Mouse (Mus musculus) adrenal gland, postnatal 4 days (tissue): ENCODE measurements around the gene Aoc2. TPM values are rescaled to one million over a fixed set of nuclear protein-coding genes. Genes with fewer than 3 reads are reported as not detected.
"Not testable (repeated sequence)": the region's sequence is repeated elsewhere in the genome, so short reads cannot be mapped to it uniquely, and the experiment has no call there.

Experiments
- DNase-seq, 2 experiments: peaks; one replicate each; pipeline ENCODE4 v3.0.0; 2021 to 2022; ENCODE audit warnings: low spot score in 2 of 2, mixed read lengths in 2 of 2
- microRNA-seq: library from miRNA; unstranded; fragments of <30 nt; microRNA quantifications from one replicate; pipeline ENCODE4 v1.2.0, GENCODE M21; 2021
- total RNA-seq, 2 experiments: library from RNA; stranded (reverse); gene quantifications; 2 replicates each; pipeline ENCODE4 v1.2.3; 2021

Gene Aoc2
- total RNA-seq, 2 experiments from 2014 or later = 7.3 to 7.7 TPM

DNA sequence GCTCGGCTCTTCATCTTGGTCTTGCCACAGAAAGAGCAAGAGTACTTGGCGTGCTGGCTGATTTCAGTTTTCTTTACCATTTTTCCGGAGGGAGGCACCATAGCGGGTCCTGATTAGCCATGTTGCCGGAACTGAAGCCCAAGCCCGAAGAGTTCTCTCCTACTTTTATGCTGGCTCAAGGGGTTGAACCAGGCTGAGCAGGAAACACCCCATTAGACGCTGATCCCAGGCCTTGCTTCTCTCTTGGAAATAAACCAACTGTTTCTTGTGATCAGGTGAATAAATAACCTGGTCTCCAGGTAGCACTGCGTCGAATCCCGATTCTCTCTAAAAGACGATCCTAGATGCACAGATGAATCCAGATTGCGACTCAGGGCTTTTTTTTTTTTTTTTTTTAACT, 28.6 kb downstream of the Aoc2 start:
- DNase-seq = no peak

DNA sequence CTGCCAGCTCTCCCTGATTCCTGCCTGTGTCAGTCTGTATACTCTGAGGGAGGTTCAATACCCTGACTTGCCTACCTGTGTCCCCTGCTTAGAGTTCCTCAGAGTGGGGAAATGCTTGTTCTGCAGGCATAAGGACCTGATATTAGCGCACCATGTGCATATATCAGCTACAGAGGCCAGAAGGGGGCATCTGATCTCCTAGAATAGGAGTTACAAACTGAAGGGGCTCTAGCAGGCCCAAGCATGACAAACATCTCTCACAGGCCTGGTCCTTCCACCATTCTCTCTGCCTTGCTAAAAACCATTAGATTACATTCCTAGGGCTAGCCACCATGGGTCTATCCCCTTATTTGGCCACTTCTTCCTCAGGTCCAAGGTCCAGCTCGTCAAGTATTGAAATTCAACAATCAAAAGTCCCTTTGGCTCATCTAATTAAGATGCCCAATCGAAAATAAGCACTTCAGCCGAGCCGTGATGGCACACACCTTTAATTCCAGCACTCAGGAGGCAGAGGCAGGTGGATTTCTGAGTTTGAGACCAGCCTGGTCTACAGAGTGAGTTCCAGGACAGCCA, 29.7 kb downstream of the Aoc2 start:
- no peak for DNase-seq

DNA sequence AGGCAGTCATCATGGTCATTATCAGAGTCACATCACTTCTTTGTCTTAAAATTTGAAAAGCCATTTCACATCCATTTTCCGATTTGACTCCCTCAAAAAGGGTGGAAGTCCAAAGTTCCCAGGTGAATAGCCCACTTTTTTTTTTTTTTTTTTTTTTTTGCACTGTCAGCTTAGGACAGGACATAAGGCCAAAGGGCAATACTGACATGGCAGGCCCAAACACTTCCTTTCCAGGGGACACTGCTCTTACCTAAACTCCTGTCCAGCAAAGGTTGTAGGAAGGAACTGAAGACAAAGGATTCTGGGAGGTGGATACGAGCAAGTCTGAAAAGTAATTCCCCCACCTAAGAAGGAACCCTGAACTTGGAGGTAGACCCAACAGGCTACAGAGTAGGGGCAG, 31.1 kb downstream of the Aoc2 start:
- no peak for DNase-seq

DNA sequence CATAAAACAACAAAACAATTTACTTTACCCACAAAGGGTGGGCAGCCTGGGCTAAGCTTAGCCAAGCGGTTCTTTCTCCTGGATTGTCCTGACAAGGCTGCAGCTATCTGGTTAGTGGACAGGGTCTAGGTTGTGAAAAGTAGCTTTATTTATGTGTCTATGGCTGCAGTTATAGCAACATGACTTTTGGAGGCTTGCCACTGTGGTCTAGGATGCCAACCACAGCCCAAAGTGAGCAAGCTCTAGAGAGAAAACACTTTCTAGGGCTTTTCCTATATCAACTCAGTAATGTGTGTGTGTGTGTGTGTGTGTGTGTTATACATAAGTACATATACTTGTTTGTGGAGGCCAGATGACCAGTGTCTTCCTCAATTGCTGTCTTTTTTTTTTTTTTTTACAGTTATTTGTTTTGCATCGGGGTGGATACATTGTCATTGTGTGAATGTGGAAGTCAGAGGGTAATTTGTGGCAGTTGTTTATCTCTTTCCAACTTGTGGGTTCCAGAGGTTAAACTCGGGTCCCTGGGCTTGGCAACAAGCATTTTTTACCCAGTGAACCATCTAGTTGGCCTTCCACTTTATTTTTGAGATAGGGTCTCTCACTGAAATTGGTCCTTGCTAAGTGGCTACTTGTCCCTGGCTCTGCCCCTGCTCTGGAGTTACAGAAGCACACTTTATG, 32.8 kb downstream of the Aoc2 start:
- DNase-seq = no peak

DNA sequence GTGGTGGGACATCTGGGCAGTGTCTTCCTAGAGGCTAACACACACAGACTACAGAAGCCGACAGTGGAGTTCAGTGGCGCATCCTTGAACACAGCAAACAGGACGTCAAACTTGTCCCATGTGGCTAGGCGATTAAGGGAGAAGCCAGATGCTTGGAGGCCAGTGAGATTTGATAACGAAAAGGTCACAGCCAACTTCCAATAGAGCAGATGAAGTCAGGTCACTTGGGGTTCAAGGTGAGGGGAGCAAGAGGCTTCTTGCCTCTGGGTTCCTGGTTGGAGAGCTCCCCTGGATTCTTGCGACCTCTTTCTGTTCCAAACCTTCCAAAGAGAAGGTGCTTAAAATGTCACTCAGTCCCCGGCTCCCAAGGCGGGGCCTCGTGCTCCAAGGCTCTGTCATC, 34.9 kb downstream of the Aoc2 start:
- DNase-seq = no peak

DNA sequence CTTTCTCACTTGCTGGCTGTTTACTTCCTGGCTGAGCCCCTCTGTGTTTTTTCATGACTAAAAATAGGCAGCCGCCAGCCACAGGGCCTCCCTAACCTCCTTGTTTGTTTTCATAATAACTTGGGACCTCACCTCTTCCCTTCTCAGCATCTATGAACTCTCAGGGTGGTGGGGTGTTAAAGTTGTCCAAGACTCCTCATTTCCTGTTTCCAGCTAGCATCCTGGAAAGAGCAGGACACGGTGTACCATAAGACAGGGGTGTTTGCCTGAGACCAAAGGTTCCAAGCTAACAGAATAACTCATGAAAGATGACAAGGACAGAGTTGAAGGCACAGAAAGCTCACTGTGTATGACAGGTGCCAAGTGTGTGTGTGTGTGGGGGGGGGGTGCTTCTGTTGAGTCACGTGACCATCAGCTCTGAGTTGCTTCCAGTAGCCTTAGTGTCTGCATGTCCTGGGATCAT, 35.8 kb downstream of the Aoc2 start:
- no peak for DNase-seq

DNA sequence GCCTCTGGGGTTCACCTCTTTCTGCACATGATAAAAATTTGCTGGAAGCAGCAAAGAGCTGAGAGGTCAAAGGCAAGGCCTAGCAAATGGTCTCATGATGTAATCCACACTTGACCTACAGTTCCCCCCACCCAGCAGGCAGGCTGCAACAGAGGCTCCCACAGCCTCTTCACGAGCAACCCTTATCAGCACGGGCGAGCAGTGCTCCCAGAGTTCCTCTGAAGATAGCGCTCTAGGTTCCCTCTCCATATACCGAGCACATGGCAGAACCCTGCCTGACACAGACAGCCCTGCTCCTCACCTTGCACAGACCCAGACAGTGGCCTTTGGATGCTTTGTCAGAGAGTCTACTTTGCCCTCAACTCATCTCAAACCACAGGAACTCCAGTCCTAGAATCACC, 39.7 kb downstream of the Aoc2 start:
- DNase-seq = no peak

DNA sequence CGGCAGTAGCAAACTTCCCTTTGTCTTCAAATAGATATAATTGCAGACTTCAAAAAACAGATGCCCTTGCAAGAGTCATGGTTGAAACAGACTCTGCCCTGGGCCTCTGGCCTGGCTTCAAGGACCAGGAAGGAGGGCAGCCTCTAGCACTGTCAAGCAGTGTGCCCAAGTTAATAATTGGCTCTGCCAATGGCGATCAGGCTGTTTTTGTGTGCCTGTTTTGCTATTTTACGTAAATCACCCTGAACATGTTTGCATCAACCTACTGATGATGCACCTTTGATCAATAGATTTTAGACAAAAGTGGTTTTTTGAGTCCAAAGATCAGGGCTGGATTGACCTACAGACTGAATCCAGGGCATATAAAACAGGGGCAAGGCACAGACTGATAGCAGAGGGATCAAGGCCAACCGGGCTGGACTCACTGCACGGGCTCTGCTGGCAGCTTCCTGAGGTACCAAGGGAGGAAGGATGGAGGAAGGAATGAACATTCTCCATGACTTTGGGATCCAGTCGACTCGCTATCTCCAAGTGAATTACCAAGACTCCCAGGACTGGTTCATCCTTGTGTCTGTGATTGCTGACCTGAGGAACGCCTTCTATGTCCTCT, 42.6 kb downstream of the Aoc2 start, which contains the start of gene G6pc:
TSS of gene G6pc (plus strand) at position 236 of the 610 bp plus-strand sequence.
- no peak for DNase-seq

DNA sequence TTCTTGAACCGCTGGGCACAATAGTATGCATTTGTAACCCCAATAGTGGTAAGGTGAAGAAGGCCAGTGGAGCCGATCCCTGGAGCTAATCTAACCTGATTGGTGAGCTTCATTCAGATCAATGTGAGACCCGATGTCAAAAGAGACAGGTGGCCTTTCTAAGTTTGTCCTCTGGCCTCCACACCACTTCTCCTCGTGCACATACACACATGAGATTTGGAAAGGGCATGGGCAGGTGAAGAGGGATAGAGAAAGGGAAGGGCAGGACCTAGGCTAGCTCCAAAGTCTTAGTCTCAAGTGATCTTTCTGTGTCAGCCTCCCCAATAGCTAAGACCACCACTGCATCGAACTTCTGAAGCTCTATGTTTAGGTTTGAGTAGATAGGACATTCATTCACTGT, 45.3 kb downstream of the Aoc2 start:
- DNase-seq = no peak

DNA sequence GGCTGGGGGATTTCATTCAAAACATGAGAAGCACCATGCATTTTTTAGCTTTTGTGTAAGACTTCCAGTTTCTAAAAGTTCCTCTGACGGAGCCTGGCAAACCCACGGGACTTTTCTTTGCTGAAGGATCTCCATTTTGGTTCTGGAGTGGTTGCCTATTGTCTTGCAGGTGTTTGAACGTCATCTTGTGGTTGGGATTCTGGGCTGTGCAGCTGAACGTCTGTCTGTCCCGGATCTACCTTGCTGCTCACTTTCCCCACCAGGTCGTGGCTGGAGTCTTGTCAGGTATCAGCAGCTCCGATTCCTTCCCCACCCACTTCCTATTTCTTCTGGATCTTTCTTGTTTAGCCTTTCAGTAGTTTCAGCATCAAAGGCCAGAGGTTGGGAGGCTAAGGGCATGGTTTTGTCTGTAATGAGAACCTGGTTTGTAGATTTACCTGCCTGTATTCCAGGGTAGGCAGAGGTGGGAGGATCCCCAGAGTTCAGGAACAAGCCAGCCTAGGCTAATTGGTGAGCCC, 49.6 kb downstream of the Aoc2 start:
- no peak for DNase-seq

DNA sequence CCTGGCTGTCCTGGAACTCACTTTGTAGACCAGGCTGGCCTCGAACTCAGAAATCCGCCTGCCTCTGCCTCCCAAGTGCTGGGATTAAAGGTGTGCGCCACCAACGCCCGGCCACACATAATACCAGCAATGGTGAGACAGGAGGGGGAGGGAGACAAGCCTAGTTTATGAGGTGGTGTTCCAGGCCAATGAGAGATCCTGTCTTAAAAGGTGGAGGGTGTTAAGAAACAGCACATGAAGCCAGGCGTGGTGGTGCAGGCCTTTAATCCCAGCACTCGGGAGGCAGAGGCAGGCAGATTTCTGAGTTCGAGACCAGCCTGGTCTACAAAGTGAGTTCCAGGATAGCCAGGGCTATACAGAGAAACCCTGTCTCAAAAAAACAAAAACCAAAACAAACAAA, 53.3 kb downstream of the Aoc2 start:
- DNase-seq = not testable (repeated sequence)

DNA sequence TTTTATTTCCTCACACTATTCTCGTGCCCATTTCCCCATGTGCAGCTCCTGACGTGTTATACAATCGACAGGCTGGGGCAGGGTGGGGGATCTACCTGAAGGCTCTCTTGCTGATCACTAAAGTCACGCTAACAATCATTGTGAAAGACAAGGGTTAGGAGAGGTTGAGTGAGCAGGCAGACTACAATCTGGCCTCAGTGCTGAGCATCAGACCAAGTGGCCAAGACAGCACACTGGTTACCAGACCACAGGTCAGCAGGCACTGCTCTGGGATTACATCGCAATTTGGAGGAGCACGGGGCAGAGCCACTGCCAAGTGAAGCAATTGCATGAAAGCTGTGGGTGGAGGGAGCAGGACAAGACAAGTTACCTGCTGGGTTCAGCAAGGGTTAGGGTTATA, 54.1 kb downstream of the Aoc2 start:
- DNase-seq = no peak

Small RNA genes within 50 kb of the gene (microRNA-seq; reads per million reads assigned to microRNA genes)
- not detected for gene Gm25593

Other genes starting within 250 kb of the Aoc2 start
- under 1 TPM; 0.50 to 0.62 TPM for gene Hsd17b1, start 246.7 kb upstream of the Aoc2 start, total RNA-seq
- gene Coasy, start 242.5 kb upstream of the Aoc2 start, total RNA-seq = 10 to 100 TPM; 59.8 to 65.6 TPM
- 10 to 100 TPM; 27.3 to 27.5 TPM for gene Mlx, start 237.8 kb upstream of the Aoc2 start, total RNA-seq
- 10 to 100 TPM; 10.3 to 11.9 TPM for gene Psmc3ip, start 229.6 kb upstream of the Aoc2 start, total RNA-seq
- gene Retreg3, start 205.2 kb upstream of the Aoc2 start, total RNA-seq = 10 to 100 TPM; 51.8 to 52.6 TPM
- 10 to 100 TPM; 42.0 to 42.6 TPM for gene Tubg1, start 205.1 kb upstream of the Aoc2 start, total RNA-seq
- 1 to 10 TPM; 7.7 to 8.1 TPM for gene Tubg2, start 169.2 kb upstream of the Aoc2 start, total RNA-seq
- 1 to 10 TPM; 3.9 to 4.1 TPM for gene Cntnap1, start 154.5 kb upstream of the Aoc2 start, total RNA-seq
- 10 to 100 TPM; 26.9 to 30.7 TPM for gene Plekhh3, start 153.7 kb upstream of the Aoc2 start, total RNA-seq
- gene Ccr10, start 149.6 kb upstream of the Aoc2 start, total RNA-seq = under 1 TPM in 1 of 2 experiments, not detected in 1; 0.22 TPM
- 10 to 100 TPM; 38.8 to 40.3 TPM for gene Ezh1, start 98.6 kb upstream of the Aoc2 start, total RNA-seq
- 10 to 100 TPM; 85.7 to 96.0 TPM for gene Ramp2, start 79.0 kb upstream of the Aoc2 start, total RNA-seq
- gene Vps25, start 71.4 kb upstream of the Aoc2 start, total RNA-seq = 100 to 1,000 TPM; 106 to 111 TPM
- gene Wnk4, start 64.5 kb upstream of the Aoc2 start, total RNA-seq = 10 to 100 TPM in 1 of 2 experiments, 1 to 10 TPM in 1; 3.8 to 20.0 TPM
- 1 to 10 TPM; 1.1 to 1.3 TPM for gene Cntd1, start 46.1 kb upstream of the Aoc2 start, total RNA-seq
- gene Coa3, start 45.9 kb upstream of the Aoc2 start, total RNA-seq = 10 to 100 TPM; 62.9 to 67.1 TPM
- 100 to 1,000 TPM; 144 to 147 TPM for gene Becn1, start 22.8 kb upstream of the Aoc2 start, total RNA-seq
- gene Psme3, start 8.8 kb upstream of the Aoc2 start, total RNA-seq = 100 to 1,000 TPM; 122 to 124 TPM
- 10 to 100 TPM; 28.8 to 33.7 TPM for gene Aoc3, start 5.5 kb downstream of the Aoc2 start, total RNA-seq
- 10 to 100 TPM; 17.8 to 30.5 TPM for gene G6pc, start 42.5 kb downstream of the Aoc2 start, total RNA-seq
- 10 to 100 TPM; 29.9 to 31.1 TPM for gene Aarsd1, start 92.6 kb downstream of the Aoc2 start, total RNA-seq
- 1 to 10 TPM; 3.4 to 5.9 TPM for gene Gm27029, start 99.7 kb downstream of the Aoc2 start, total RNA-seq
- 10 to 100 TPM; 20.1 to 22.0 TPM for gene Rundc1, start 100.0 kb downstream of the Aoc2 start, total RNA-seq
- gene Ptges3l, start 100.3 kb downstream of the Aoc2 start, total RNA-seq = 1 to 10 TPM; 6.4 to 6.7 TPM
- 100 to 1,000 TPM in 1 of 2 experiments, 10 to 100 TPM in 1; 90.3 to 116 TPM for gene Rpl27, start 117.2 kb downstream of the Aoc2 start, total RNA-seq
- 10 to 100 TPM; 30.0 to 30.3 TPM for gene Ifi35, start 123.3 kb downstream of the Aoc2 start, total RNA-seq
- gene Rnd2, start 139.9 kb downstream of the Aoc2 start, total RNA-seq = 10 to 100 TPM; 16.4 to 20.0 TPM
- 100 to 1,000 TPM; 103 to 105 TPM for gene Vat1, start 141.2 kb downstream of the Aoc2 start, total RNA-seq
- 10 to 100 TPM; 16.6 to 18.9 TPM for gene Brca1, start 226.9 kb downstream of the Aoc2 start, total RNA-seq
- 100 to 1,000 TPM; 167 to 227 TPM for gene Nbr1, start 227.1 kb downstream of the Aoc2 start, total RNA-seq